Mouse (Mus musculus) regulatory T cell (primary cell): ENCODE results near the gene Dad1.

Source experiments
- in situ Hi-C: fragments of 300-600 bp; cut with MboI, MseI; formaldehyde crosslinking; loops from one replicate; pipeline ENCODE4 v1.15.1; 2025; ENCODE audit warnings: high pct_unique_total_duplicates

The Dad1 gene

GRCm38 (mm10) chr14:54226911-54227811 is 26.7 kb downstream of the Dad1 start:
- in situ Hi-C loops, result no loop called here

DNA sequence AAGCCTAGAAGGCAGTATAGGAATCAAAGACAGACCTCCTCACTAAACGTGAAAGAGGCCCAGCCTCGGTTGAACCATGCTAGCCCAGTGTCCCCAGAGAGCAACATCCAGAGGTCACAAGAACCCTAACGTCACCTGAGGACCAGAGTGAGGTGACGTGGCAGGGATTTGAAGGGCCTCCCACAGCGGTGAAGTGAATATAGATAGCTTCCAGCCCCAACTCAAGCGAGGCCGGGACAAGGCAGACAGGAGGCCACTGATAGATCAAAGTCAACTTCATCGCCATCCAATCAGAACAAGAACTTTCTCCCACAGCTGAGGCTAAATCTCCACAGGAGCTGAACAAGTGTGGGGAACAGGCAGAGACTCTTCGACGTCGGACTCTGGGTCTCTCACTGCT is 28.2 kb downstream of the Dad1 start:
- in situ Hi-C loops, result no loop called here

GRCm38 (mm10) chr14:54224484-54225467 is 29.1 kb downstream of the Dad1 start:
- in situ Hi-C loops, result loop anchor here (25.0 kb wide), 1 partner anchor 1912 kb away; the partner anchor contains the start of gene Mettl3

DNA sequence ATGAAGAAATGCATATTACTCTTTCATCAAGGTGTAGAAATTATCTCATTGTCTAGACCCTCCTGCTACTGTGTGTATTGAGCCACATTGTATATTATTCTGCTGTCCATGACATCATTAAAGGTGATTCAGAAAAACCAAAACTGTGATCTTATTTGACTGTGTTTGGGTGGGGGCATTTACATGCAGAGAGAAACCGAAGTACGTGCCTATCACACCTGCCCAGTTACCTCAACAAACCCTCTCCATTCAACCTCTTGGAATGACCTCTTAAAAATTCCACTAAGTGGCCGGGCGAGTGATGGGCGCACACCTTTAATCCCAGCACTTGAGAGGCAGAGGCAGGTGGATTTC is 29.9 kb downstream of the Dad1 start:
- in situ Hi-C loops, result loop anchor here (25.0 kb wide), 1 partner anchor 1912 kb away; the partner anchor contains the start of gene Mettl3

DNA sequence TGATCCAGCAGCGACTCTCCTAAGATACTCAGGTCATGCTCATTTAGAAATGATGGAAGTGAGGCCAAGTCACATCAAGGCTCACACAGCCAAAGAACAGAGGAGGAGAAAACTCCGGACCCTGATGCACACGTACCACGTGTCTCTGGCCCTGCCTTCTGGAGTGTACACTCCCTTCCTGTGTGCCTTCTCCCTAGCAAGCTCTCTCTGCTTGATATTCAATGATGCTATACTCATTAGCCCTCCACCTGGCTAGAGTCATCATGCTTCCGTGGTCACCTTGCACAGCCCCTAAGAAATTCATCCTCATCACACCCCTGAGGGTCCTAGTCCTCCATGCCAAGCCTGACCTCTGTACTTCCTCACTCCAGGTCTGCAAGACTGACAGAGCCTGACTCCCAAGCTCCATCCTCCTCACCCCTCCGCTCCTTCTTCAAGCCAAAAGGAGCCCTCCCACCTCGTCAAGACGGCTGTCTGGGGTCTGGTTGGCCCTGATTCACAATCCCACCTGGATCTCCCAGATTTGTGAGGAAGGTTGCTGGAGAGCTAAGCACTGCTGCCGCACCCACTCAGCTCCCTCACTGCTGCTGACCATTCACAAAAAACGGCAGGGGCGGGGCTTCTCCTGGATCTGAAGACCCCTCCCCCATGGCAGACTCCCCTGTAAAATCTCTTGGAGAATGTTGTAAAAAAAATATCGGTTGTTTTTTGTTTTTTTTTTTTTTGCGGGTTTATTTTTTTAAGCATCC is 30.4 kb downstream of the Dad1 start:
- in situ Hi-C loops, result loop anchor here (25.0 kb wide), 1 partner anchor 1911 kb away; the partner anchor contains the start of gene Mettl3

DNA sequence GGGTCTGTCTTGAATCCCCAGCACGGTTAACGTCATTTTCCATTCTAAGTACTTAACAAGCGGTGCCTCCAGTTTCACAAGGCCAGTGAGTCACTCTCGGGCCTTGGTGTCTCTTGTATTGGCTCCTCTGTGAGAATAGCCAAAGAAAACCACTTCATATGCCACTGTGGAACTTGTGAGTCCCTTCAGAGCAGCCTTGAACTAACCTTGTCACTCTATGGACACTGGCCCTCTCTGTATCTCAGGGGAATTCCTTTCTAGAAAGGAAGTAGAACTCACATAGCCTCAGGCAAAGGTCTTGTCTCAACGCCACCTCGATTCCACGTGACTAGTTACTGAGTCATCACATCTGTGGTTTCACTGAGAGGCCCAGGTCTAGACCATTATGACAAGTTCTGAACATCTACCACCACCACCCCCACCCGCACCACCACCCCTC is 31.6 kb downstream of the Dad1 start:
- in situ Hi-C loops, result loop anchor here (25.0 kb wide), 1 partner anchor 1910 kb away; the partner anchor contains the start of gene Mettl3

GRCm38 (mm10) chr14:54221641-54222040 is 32.3 kb downstream of the Dad1 start:
- in situ Hi-C loops, result loop anchor here (25.0 kb wide), 1 partner anchor 1909 kb away; the partner anchor contains the start of gene Mettl3

DNA sequence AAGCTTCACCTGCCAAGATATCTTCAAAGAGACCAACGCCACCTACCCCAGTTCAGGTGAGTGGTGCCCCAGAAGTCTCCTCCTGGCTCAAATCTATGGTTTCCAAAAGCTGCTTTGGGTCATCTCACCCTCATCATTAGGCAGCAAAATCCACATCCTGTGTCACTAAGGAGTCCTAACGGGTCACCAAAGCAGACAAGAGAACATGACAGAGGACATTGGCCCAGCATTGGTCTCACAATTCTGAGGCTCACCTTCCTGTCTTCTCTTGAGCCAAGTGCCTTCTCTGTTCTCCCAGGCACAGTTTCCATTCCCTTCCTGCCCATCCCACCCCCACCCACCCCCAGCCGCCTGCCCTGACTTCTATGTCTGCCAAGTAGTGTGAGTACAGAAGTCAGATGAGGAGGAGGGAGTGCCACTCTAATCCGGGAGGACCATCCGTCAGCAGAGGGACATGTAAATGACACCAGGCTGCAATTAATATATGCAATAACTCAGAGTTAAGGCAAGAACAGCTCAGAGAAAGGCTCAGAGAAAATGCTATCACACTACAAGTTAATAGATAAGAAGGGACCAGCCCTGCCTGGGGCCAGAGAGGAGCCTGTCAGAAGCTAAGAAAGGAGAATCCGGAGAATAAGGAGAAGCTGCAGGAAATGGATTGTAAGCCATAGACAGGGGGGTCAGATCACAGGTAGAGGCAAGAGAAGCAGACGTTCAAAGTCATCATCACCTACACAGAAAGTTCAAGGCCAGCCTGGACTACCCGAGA is 33.0 kb downstream of the Dad1 start:
- in situ Hi-C loops, result loop anchor here (25.0 kb wide), 1 partner anchor 1909 kb away; the partner anchor contains the start of gene Mettl3

- in situ Hi-C loops, result loop anchor here (25.0 kb wide), 1 partner anchor 1908 kb away; the partner anchor contains the start of gene Mettl3
These were observed 34.1 kb downstream of the Dad1 start for GRCm38 (mm10) chr14:54219849-54220248.

- in situ Hi-C loops, result loop anchor here (25.0 kb wide), 1 partner anchor 1907 kb away; the partner anchor contains the start of gene Mettl3
These were observed 34.6 kb downstream of the Dad1 start for GRCm38 (mm10) chr14:54219256-54219655.

DNA sequence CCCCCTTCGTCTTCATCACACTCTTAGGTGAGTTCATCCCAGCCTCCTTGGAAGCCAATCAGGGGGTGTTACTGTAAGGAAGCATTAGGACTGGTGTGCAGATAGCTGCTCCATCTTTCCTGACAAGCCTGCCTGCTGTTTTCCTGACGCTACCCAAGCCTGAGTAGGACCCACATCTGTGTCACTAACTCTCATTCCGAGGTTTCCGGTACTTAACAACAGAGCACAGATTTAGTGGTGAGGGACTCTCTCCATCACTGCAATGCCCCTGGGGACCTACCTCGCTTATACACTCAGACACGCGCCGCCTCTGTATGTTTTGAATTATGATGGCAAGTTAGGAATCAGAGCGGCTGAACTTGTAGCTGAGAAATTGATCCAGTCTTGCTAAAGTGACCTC is 35.2 kb downstream of the Dad1 start:
- in situ Hi-C loops, result loop anchor here (25.0 kb wide), 1 partner anchor 1906 kb away; the partner anchor contains the start of gene Mettl3

- in situ Hi-C loops, result loop anchor here (25.0 kb wide), 1 partner anchor 1906 kb away; the partner anchor contains the start of gene Mettl3
These were observed 35.7 kb downstream of the Dad1 start for GRCm38 (mm10) chr14:54218233-54218632.

- in situ Hi-C loops, result loop anchor here (25.0 kb wide), 1 partner anchor 1904 kb away; the partner anchor contains the start of gene Mettl3
These were observed 37.8 kb downstream of the Dad1 start for GRCm38 (mm10) chr14:54216126-54216525.

DNA sequence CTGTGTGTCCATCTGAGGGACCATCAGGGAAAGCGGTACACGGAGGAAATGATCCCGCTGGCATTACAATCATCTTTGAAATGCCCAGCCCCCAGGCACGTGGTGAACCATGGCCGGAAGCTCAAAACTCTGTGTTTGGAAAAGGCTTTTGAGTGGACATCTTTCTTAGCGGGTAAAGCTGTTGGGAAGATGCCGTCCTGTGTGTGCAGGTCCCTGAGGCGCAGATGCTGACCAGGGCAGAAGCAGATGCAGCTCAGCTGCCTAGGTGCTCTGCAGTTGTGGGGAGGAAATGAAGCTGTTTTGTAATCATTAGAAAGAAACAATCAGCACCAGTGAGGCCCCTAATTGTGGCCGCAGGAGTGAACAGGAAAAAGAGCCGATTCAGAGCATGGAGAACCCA is 39.0 kb downstream of the Dad1 start:
- in situ Hi-C loops, result loop anchor here (25.0 kb wide), 1 partner anchor 1903 kb away; the partner anchor contains the start of gene Mettl3

DNA sequence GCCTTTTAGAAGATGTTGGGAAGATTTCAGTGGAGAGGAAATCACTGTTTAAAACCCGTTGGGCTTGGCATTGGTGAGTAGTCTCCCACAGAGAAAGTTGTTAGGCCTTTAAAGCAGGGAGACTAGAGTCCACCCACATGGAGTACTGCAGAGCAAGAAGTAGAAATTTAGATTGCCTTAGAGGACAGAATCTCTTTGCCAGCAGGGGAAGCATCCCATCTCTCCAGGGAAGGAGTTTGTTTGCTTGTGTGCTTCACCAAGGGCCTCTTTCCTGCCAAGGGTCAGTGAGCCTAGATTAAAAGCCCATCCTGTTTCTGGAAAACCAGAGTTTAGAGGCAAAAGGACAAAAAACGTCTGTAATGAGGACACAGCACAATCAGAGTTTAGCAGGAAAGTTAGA is 39.4 kb downstream of the Dad1 start:
- in situ Hi-C loops, result loop anchor here (25.0 kb wide), 1 partner anchor 1902 kb away; the partner anchor contains the start of gene Mettl3

- in situ Hi-C loops, result loop anchor here (25.0 kb wide), 1 partner anchor 1901 kb away; the partner anchor contains the start of gene Mettl3
These were observed 40.2 kb downstream of the Dad1 start for GRCm38 (mm10) chr14:54213734-54214133.

DNA sequence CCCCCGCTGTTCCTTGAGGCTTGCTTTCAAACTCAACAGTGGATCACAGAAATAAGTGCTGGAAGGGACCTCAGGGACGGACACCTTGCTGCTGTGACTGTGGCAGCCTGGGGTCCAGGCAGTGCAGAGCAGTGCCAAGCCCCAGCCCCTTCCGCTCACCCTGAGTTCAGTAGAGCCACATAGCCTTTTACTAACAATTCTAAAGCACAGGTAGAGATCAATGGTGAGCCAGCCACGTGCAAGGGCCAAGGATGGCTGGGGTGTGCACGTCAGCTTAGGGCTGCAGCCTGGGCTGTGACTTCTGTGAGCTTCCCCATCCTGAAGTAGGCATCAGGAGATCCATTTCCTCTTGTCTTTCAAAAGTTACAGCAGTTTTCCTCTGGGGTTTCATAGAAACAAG is 42.1 kb downstream of the Dad1 start:
- in situ Hi-C loops, result loop anchor here (25.0 kb wide), 1 partner anchor 1899 kb away; the partner anchor contains the start of gene Mettl3

DNA sequence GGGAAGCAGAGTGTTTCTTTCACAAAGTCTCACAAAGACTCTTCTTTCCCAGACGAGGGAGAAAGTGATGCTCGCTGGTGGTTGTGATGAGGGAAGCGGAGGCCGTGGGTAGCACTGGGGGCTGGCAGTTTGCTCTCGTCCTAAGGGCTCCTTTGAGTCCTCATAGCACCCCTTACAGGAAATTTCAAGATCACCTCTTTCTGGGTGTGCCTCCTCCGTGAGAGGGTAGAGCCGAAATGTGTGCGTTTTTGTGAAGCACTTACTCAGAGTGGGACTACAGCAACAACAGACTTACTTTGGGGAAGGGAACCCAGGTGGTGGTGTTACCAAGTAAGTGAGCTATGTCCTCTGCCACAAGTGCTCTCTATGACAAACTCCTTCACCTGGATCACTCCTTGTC is 42.7 kb downstream of the Dad1 start:
- in situ Hi-C loops, result loop anchor here (25.0 kb wide), 1 partner anchor 1899 kb away; the partner anchor contains the start of gene Mettl3

GRCm38 (mm10) chr14:54210401-54210800 is 43.5 kb downstream of the Dad1 start:
- in situ Hi-C loops, result loop anchor here (25.0 kb wide), 1 partner anchor 1898 kb away; the partner anchor contains the start of gene Mettl3
